Mouse (Mus musculus) bone marrow macrophage, adult 2 months (primary cell): ENCODE measurements around the gene Spats2. TPM values are rescaled to one million over a fixed set of nuclear protein-coding genes. Genes with fewer than 3 reads are reported as not detected.
A peak's percentile ranks its signal among the peaks of the same experiment; 100 is the strongest.

Source experiments
- H3K27ac ChIP-seq: 2 replicates; pipeline ENCODE4 v1.5.1; 2012; ENCODE audit warnings: low read depth, low read length; ENCODE audit not compliant: insufficient read depth
- H3K4me1 ChIP-seq: 2 replicates; pipeline ENCODE4 v1.6.1; 2012; ENCODE audit warnings: low read length; ENCODE audit not compliant: control insufficient read depth, insufficient read depth
- H3K4me3 ChIP-seq: 2 replicates; pipeline ENCODE4 v1.5.1; 2012; ENCODE audit warnings: mild to moderate bottlenecking, low read length, moderate library complexity; ENCODE audit not compliant: insufficient read depth
- CTCF ChIP-seq: IDR thresholded peaks from 2 replicates; pipeline ENCODE4 v1.5.1; 2012; ENCODE audit warnings: low read depth, mild to moderate bottlenecking, low read length, moderate library complexity
- POLR2A ChIP-seq: IDR thresholded peaks from 2 replicates; pipeline ENCODE4 v1.6.1; 2012; ENCODE audit warnings: mild to moderate bottlenecking, low read depth, low read length, borderline replicate concordance
- polyA plus RNA-seq: library from polyadenylated mRNA; stranded (reverse); fragments of >200 nt; gene quantifications from 2 replicates; pipeline ENCODE4 v1.2.4, GENCODE M21; 2012; ENCODE audit not compliant: missing spikeins, insufficient read depth, insufficient read length

Gene Spats2
- polyA plus RNA-seq, 1 experiment: 5.9 TPM

DNA sequence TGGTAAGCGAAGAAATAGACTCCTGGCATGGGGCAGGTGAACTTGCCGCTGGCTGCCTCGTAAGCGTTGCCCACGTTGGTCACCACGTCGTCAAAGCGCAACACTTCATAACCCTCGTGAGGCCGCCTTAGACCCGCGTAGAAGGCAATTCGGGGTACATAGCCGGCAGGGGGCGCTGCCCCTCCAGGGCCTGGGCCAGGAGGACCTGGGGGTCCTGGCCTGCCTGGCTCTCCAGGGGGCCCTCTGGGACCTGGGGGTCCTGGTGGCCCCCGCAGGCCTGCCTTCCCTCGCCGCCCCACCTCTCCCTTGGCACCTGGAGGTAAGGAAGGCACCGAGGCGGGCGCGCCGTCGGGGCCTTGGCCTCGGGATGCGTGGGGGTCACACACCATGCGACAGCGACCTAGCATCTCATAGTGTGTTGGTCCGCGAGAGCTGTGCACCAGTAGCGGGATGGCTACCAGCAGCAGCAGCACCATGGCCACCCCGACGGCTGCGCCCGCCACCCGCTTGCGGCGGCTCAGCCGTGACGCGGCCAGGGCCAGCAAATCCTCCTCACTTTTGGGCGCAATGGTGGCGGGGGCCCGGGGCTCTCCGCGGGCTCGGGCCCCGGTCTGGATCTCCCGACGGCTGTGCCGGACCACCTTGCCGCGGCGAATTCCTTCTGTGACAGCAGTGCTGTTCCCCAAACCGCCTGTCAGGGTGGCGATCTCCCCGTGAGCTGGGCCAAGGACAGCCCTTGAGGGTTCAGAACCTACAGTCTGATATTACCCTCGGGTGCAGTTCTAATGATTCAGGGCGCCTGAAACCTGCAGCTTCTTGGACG lies 38.3 kb upstream of the Spats2 start, which contains the start of gene C1ql4:
Gene C1ql4 (minus strand): TSS at position 565 of the 823 bp plus-strand sequence.
- 0 out of 2 replicates have a peak, but pooled peaks have one; percentile 19 for TF ChIP-seq CTCF
- TF ChIP-seq POLR2A: no peak
- H3K27ac ChIP-seq: no peak within 1 kb of the TSS
- no peaks in the 10 kb centered on the region for H3K4me1 ChIP-seq
- H3K4me3 ChIP-seq: peak within 1 kb of the TSS; percentile 37

- H3K4me3 ChIP-seq: peak overlapping the region; percentile 37
- no peak for TF ChIP-seq POLR2A
- peak; percentile 18; the same call in 1 of the 2 replicates for TF ChIP-seq CTCF
These were observed 37.4 kb upstream of the Spats2 start for GRCm38 (mm10) chr15:99088292-99088691.

GRCm38 (mm10) chr15:99089069-99089468 lies 36.6 kb upstream of the Spats2 start:
- peak overlapping the region; percentile 11; the same call in 1 of the 2 replicates for H3K4me3 ChIP-seq
- TF ChIP-seq CTCF: no peak
- no peak for TF ChIP-seq POLR2A
- no peaks in the 10 kb centered on the region for H3K4me1 ChIP-seq
- no peak overlapping the region for H3K27ac ChIP-seq

More at GRCm38 (mm10) chr15:99088292-99088691, 37.4 kb upstream of the Spats2 start:
- Histone ChIP-seq H3K27ac (no peak overlapping the region), H3K4me1 (no peaks in the 10 kb centered on the region)

GRCm38 (mm10) chr15:99092870-99093269 lies 32.8 kb upstream of the Spats2 start, which contains the start of gene Dnajc22:
Dnajc22 (plus strand) TSS chr15:99093170.
- Histone ChIP-seq H3K27ac (no peak within 1 kb of the TSS), H3K4me1 (no peaks in the 10 kb centered on the region), H3K4me3 (peak within 1 kb of the TSS; percentile 63)
- TF ChIP-seq CTCF (no peak), POLR2A (no peak)

DNA sequence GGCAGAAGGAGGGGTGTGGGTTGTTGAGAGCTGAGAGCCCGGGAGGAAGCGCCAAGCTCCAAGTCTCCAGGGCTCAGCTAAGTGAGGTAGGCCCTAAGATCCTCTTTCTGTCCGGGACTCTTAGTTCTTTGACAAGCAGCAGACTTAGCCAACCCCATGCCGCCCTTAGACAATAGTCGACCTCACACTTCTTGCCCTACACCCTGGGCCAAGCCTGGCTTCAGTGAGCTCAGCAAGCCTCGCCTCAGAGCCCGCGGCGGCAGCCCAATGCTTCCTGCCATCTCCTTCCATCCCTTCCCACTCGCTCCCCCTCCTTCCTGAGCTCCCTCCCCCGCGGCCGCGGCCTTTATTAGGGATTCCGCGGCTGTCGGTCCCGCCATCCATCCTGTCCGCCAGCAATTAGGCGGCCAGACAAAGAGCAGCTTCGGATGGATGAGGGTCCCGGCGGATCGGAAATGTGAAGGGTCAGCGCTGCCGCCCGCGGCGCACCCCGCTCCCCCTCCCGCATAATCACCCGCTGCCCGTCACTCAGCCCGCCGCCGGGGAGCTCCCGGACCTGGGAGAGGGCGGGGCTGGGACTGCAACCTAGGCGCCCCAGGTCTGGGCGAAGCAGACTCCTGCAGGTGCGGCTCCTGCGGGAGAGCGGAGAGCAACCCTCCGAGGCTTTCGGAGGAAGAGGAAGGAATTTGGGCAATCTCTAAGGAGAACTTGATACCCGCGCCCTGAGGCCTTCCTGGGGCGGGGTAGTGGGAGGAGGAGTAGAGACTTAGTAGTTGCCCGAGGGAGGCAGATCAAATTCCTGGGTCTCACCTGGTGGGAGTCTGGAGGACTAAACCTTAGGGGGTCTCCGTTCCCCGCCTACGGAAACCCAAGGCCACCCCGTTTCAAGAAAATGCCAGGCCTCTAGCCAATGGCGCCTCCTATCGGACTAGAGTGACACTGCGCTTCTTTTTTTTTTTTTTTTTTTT lies 32.1 kb upstream of the Spats2 start:
- H3K27ac ChIP-seq: no peak overlapping the region
- H3K4me1 ChIP-seq: no peaks in the 10 kb centered on the region
- peak overlapping the region; percentile 63 for H3K4me3 ChIP-seq
- no peak for TF ChIP-seq POLR2A
- peak; percentile 95 for TF ChIP-seq CTCF

GRCm38 (mm10) chr15:99094631-99095270 lies 31.0 kb upstream of the Spats2 start:
- TF ChIP-seq CTCF (no peak), POLR2A (no peak)
- H3K27ac ChIP-seq: no peak overlapping the region
- no peaks in the 10 kb centered on the region for H3K4me1 ChIP-seq
- no peak overlapping the region for H3K4me3 ChIP-seq

DNA sequence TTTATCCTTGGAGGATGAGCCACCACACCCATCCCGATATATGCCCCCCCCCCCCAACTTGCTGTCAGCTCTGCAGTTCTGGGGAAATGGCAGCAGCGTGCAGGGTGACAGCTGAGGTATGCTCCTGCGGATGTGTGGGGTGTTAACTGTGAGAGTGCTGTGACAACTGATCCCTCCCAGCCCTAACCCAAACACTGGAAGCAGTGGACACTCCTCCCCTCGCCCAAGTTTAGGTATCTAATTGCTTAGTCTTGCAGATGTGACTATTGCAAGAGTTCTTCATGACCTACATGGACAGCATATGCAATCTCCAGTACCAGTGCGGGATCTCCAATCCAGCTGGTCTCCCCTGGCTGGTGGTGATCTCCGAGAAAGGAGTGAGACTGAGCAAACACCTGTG lies 30.4 kb upstream of the Spats2 start:
- Histone ChIP-seq H3K4me1 (no peaks in the 10 kb centered on the region), H3K27ac (no peak overlapping the region), H3K4me3 (no peak overlapping the region)
- no peak for TF ChIP-seq CTCF
- TF ChIP-seq POLR2A: no peak

- no peaks in the 10 kb centered on the region for H3K4me1 ChIP-seq
- H3K27ac ChIP-seq: no peak overlapping the region
- TF ChIP-seq CTCF (no peak), POLR2A (no peak)
- H3K4me3 ChIP-seq: no peak overlapping the region
These were observed 29.5 kb upstream of the Spats2 start for GRCm38 (mm10) chr15:99096061-99096793.

DNA sequence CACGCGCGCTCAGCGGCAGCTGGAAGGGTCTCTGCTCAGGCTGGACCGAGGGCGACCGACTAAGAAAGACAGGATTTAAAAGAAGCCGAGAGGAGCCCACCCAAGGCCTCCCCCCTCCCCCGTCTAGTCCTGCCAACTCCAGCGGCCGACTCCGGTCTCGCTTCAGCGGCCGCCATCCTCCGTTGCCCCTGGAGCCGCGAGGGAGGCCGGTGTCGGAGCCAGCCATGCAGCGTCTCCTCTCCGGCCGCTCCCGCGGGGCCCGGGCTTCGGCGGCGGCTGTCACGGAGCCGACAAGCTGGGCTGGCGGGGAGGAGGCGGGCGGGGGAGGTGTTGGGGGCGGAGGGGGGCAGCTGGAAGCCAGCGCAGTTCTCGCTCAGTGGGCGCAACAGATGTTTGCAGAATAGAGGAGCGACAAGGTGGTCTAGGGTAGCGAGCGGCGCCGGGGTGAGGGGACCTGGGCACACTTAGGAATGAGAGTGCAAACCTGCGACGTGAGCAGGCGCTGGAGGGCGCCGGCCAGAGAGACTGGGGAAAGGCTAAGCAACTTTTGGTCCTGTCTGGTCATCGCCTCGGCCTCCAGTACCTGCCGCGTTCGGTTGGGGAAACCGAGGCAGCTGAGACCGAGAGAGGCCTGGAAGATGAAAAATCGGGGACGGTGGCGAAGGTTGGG lies 28.8 kb upstream of the Spats2 start:
- Histone ChIP-seq H3K27ac (no peak overlapping the region), H3K4me1 (no peaks in the 10 kb centered on the region), H3K4me3 (peak overlapping the region; percentile 46)
- TF ChIP-seq POLR2A (no peak), CTCF (no peak)
